Mouse (Mus musculus) ovary, postnatal 14 days (tissue): ENCODE results near the gene Pak6.
"Not testable (repeated sequence)": the region's sequence is repeated elsewhere in the genome, so short reads cannot be mapped to it uniquely, and the experiment has no call there.

ENCODE experiments used
- DNase-seq: peaks from one replicate; pipeline ENCODE4 v3.0.0; 2022; ENCODE audit warnings: low spot score

The Pak6 gene

GRCm38 (mm10) chr2:118662902-118663803 lies at the start of gene Pak6:
Pak6 (plus strand) TSS chr2:118663303.
- DNase-seq = no peak

GRCm38 (mm10) chr2:118618013-118618412 lies 45.1 kb upstream of the Pak6 start:
- DNase-seq = no peak

- no peak for DNase-seq
Observed at GRCm38 (mm10) chr2:118620101-118620500, 43.0 kb upstream of the Pak6 start.

- DNase-seq = no peak
Observed at GRCm38 (mm10) chr2:118620608-118621007, 42.5 kb upstream of the Pak6 start.

- no peak for DNase-seq
Observed at GRCm38 (mm10) chr2:118629276-118629675, 33.8 kb upstream of the Pak6 start.

GRCm38 (mm10) chr2:118633441-118633840 lies 29.7 kb upstream of the Pak6 start:
- no peak for DNase-seq

GRCm38 (mm10) chr2:118637258-118637657 lies 25.8 kb upstream of the Pak6 start:
- no peak for DNase-seq

GRCm38 (mm10) chr2:118637888-118638526 lies 25.1 kb upstream of the Pak6 start:
- DNase-seq = peak; percentile 77

GRCm38 (mm10) chr2:118638686-118639085 lies 24.4 kb upstream of the Pak6 start:
- no peak for DNase-seq

GRCm38 (mm10) chr2:118641147-118641546 lies 22.0 kb upstream of the Pak6 start:
- DNase-seq = no peak

- DNase-seq = no peak
Observed at GRCm38 (mm10) chr2:118642431-118642830, 20.7 kb upstream of the Pak6 start.

GRCm38 (mm10) chr2:118642942-118643341 lies 20.2 kb upstream of the Pak6 start:
- no peak for DNase-seq

GRCm38 (mm10) chr2:118646665-118647064 lies 16.4 kb upstream of the Pak6 start:
- DNase-seq = no peak

- not testable (repeated sequence) for DNase-seq
Observed at GRCm38 (mm10) chr2:118650697-118651096, 12.4 kb upstream of the Pak6 start.

GRCm38 (mm10) chr2:118656688-118657281 lies 6.3 kb upstream of the Pak6 start:
- DNase-seq = no peak

GRCm38 (mm10) chr2:118658457-118658856 lies 4.6 kb upstream of the Pak6 start:
- DNase-seq = no peak

- DNase-seq = no peak
Observed at GRCm38 (mm10) chr2:118659077-118659476, 4.0 kb upstream of the Pak6 start.

GRCm38 (mm10) chr2:118659493-118659892 lies 3.6 kb upstream of the Pak6 start:
- no peak for DNase-seq

- peak; percentile 41 for DNase-seq
Observed at GRCm38 (mm10) chr2:118659998-118660452, 3.1 kb upstream of the Pak6 start.

- no peak for DNase-seq
Observed at GRCm38 (mm10) chr2:118661891-118662290, 1.2 kb upstream of the Pak6 start.

GRCm38 (mm10) chr2:118663804-118664766 lies 982 bp downstream of the Pak6 start:
- DNase-seq = no peak
